Mouse (Mus musculus) olfactory bulb, adult 2 months (tissue): ENCODE data around the gene Slc7a10. TPM values are rescaled to one million over a fixed set of nuclear protein-coding genes. Genes with fewer than 3 reads are reported as not detected.

Experiments
- H3K27ac ChIP-seq: fragments of 200-500 bp; 2 replicates; pipeline ENCODE4 v1.5.1; 2012; ENCODE audit warnings: low read depth, low read length; ENCODE audit not compliant: insufficient read depth
- H3K4me1 ChIP-seq: fragments of 200-500 bp; 2 replicates; pipeline ENCODE4 v1.6.1; 2012; ENCODE audit warnings: low read length; ENCODE audit not compliant: control insufficient read depth, insufficient read depth
- H3K4me3 ChIP-seq: fragments of 200-500 bp; 2 replicates; pipeline ENCODE4 v1.5.1; 2012; ENCODE audit warnings: mild to moderate bottlenecking, low read depth, low read length, moderate library complexity; ENCODE audit not compliant: insufficient read depth
- CTCF ChIP-seq: fragments of 200-500 bp; IDR thresholded peaks from 2 replicates; pipeline ENCODE4 v1.5.1; 2012; ENCODE audit warnings: low read depth, mild to moderate bottlenecking, low read length, moderate library complexity; ENCODE audit not compliant: insufficient read depth
- POLR2A ChIP-seq: fragments of 200-500 bp; IDR thresholded peaks from 2 replicates; pipeline ENCODE4 v1.6.1; 2012; ENCODE audit warnings: mild to moderate bottlenecking, low read depth, low read length, moderate library complexity; ENCODE audit not compliant: insufficient read depth
- WGBS: fragments of 180-500 bp; shearing (Covaris S2); methylation state at CpG from one replicate; pipeline ENCODE4 v1.1.7; 2018; 5-methylcytosine and 5-hydroxymethylcytosine counted together
- polyA plus RNA-seq: library from polyadenylated mRNA; stranded (reverse); fragments of >200 nt; gene quantifications from 2 replicates; pipeline ENCODE4 v1.2.4, GENCODE M21; 2012; ENCODE audit warnings: low replicate concordance; ENCODE audit not compliant: missing spikeins, insufficient read depth, insufficient read length

Slc7a10 gene
- polyA plus RNA-seq, 1 experiment = not detected

GRCm38 (mm10) chr7:35149616-35150433, 36.4 kb upstream of the Slc7a10 start:
- Histone ChIP-seq H3K27ac (no peak overlapping the region), H3K4me3 (no peak overlapping the region), H3K4me1 (no peaks in the 10 kb centered on the region; the same call in 1 of the 2 replicates)
- no peak for TF ChIP-seq CTCF
- TF ChIP-seq POLR2A = no peak
- WGBS = 75% methylated on average over 15 of the region's 15 CpGs

- no peak overlapping the region for H3K4me3 ChIP-seq
- TF ChIP-seq CTCF (no peak), POLR2A (no peak)
- no peaks in the 10 kb centered on the region; the same call in 1 of the 2 replicates for H3K4me1 ChIP-seq
- H3K27ac ChIP-seq = no peak overlapping the region
- WGBS = 89% methylated on average over 5 of the region's 5 CpGs
Observed at GRCm38 (mm10) chr7:35150860-35151259, 35.3 kb upstream of the Slc7a10 start.

- Histone ChIP-seq H3K4me1 (no peaks in the 10 kb centered on the region), H3K4me3 (no peak overlapping the region), H3K27ac (no peak overlapping the region)
- 84% methylated on average over 12 of the region's 12 CpGs for WGBS
- TF ChIP-seq CTCF (no peak), POLR2A (no peak)
Observed at GRCm38 (mm10) chr7:35154449-35154848, 31.7 kb upstream of the Slc7a10 start.

DNA sequence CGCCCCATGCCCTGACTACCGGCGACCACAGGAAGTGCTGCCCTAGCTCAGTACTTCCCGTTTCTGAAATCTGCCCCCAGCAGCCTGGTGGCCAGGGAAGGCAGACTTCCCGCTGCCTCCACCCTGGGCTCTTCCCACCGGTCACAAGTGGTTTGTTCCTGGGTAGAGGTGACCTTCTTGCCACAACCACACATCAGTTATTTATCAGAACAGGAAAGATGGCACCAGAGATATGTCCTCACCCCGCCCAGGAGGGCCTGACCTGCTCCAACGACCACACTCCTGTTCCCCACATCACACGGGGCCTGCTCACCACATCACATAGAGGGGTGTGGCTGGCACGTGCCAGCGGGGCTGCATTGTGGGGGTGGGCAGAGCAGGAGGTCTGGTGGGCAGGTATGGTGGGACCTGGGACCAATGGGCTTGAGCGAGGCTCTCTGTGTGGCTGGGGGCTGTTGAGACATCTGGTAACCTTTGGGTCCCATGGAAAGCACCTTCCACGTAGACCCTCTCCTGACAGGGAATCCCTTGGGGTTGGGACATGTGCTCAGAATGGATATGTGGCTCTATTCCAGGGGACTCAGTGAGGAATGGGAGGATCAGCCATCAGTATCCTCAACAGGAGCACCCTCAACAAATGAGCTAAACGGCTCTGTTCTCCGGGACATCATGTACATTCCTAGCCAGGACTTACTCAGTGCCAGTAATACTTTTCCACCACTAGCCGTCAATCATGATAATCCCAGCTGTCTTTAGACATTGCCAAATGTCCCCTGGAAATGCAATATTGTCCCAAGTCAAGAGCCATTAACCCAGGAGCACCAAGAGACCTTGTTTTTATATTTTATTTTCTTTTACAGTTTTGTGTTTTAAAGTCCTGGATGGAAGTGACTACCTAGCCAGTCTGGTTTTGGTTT, 29.4 kb upstream of the Slc7a10 start:
- Histone ChIP-seq H3K4me3 (no peak overlapping the region), H3K27ac (no peak overlapping the region), H3K4me1 (no peaks in the 10 kb centered on the region)
- TF ChIP-seq POLR2A (no peak), CTCF (no peak)
- 85% methylated on average over 16 of the region's 16 CpGs for WGBS

GRCm38 (mm10) chr7:35157512-35157911, 28.7 kb upstream of the Slc7a10 start:
- 74% methylated on average over 3 of the region's 3 CpGs for WGBS

DNA sequence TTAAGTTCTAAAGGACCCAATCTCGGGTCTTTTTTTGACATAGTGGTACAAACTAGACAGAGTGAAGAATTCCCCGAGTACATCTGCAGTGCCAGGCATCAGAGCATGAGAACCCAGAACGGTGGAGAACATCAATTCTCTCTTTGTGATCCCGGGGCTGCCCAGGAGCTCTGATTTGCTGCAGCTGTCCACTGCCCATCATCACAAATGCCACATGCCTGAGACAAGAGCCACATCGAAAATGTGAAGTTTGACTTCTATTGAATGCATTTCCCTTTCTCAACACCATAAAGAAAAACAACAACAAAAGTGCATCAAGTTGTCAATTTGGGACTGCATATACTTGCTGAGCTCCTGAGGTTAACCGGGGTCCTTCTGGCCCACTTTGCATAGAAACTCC, 23.7 kb upstream of the Slc7a10 start:
- H3K27ac ChIP-seq = no peak overlapping the region
- 82% methylated on average over 6 of the region's 6 CpGs for WGBS
- H3K4me1 ChIP-seq = peaks cover 5% of the 10 kb centered on the region; the same call in 1 of the 2 replicates
- H3K4me3 ChIP-seq = no peak overlapping the region
- TF ChIP-seq POLR2A (no peak), CTCF (no peak)

More at GRCm38 (mm10) chr7:35157512-35157911, 28.7 kb upstream of the Slc7a10 start:
- TF ChIP-seq POLR2A (no peak), CTCF (no peak)
- Histone ChIP-seq H3K4me3 (no peak overlapping the region), H3K27ac (no peak overlapping the region), H3K4me1 (no peaks in the 10 kb centered on the region)

DNA sequence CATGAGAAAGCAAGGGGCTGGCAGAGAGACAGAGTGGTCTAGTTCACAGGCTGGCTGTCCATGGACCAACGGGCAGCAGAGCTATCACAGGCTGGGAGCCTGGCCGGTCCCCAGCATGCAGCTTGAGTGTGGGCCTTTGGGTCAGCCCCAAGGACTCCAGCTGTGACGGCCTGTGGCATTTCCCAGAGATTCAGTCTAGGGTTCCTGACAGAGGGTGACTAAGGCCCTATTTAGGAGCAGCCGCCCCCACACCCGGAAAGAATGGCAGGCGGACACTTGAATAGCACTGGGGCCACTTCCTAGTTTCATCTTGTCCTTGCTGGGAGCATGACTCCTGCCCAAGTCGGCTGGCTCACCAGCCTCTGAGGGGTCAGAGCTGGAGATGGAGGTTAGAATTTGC, 22.6 kb upstream of the Slc7a10 start:
- H3K4me1 ChIP-seq = peaks cover 5% of the 10 kb centered on the region; the same call in 1 of the 2 replicates
- 64% methylated on average over 7 of the region's 7 CpGs for WGBS
- TF ChIP-seq POLR2A = no peak
- no peak for TF ChIP-seq CTCF
- no peak overlapping the region for H3K4me3 ChIP-seq
- no peak overlapping the region for H3K27ac ChIP-seq

DNA sequence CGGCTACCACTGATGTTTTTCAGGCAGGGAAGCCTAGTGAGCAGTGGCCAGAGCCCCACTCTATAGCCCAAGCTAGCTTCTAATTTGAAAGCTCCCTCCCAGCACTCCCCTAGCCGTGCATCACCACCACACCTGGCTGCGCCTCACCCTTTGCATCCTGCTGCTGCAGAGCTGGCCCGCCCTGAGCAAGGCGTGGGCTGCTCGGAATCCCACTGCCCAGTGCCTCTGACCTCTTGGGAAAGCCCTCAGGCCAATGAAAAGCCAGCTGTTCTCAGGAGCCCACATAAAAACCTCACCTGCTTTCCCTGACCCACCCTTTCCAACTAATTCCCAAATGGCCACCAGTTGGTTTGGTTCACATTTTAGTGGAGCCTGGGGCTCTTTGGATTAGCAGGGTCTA, 22.1 kb upstream of the Slc7a10 start:
- H3K4me1 ChIP-seq = peaks cover 5% of the 10 kb centered on the region; the same call in 1 of the 2 replicates
- H3K27ac ChIP-seq = no peak overlapping the region
- TF ChIP-seq POLR2A (no peak), CTCF (no peak)
- H3K4me3 ChIP-seq = no peak overlapping the region
- WGBS = 90% methylated on average over 6 of the region's 6 CpGs

DNA sequence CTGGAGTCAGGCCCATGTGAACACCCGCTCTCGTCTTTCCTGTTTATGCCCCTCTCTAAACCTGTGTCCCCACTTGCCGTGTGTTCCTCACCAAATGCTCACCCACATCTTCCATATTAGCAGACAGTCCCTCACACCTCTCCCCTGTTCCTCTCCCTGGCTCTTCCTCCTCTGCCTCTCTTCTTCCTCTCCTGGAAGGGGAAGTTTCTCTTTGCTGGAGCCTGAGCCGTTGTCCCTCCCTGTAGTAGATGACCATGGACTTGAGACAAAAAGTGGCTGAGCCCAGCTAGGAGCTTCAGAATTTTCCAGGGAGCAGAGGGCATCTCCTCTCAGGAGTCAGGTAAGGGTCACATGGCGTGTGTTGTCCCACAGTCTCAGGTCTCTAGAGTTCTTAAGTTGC, 19.2 kb upstream of the Slc7a10 start:
- Histone ChIP-seq H3K27ac (no peak overlapping the region), H3K4me3 (no peak overlapping the region), H3K4me1 (peaks cover 5% of the 10 kb centered on the region; the same call in 1 of the 2 replicates)
- no peak for TF ChIP-seq POLR2A
- TF ChIP-seq CTCF = no peak
- 92% methylated on average over 5 of the region's 5 CpGs for whole genome bisulfite sequencing
